Mouse (Mus musculus): ENCODE results near the gene Uts2.
A peak's percentile ranks its signal among the peaks of the same experiment; 100 is the strongest.

DNA sequence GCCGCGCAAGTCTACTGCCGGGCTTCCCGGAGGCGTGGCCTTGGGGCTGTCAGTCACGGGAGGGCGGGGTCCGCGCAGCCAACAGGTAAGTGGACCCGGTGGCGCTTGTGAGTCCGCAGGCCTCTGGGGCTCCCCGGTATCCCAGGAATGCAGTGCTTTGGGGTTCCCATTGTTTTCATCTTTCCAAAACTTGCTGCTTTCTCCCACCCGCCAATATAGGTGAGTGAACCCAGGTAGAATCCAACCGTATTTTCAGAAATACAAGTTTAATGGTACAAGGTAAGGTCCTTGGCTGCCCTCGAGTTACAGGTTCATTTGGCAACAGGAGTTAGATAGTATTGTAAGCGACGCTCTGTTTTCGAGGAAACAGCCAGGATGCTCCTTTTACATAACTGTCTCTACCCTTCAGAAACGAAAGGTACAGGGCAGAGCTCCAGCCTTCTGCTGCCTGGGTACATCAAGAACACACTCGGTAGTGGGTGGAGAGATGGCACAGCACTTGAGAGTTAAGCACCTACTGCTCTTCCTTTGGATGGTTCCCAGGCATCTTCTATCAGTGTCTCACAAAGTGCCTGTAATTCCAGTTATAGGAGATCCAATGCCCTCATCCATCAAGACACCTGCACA is 48.2 kb downstream of the Uts2 start:
- TF ChIP-seq POLR2A (IDR thresholded peaks at IDR 0.05; ENCODE audit: extremely low read depth, insufficient read depth, low read length) (0 out of 2 replicates have a peak, but pooled peaks have one; percentile 49), CTCF (IDR thresholded peaks at IDR 0.05; ENCODE audit: extremely low read depth, insufficient read depth, low read length) (no peak)
